Mouse (Mus musculus) megakaryocyte, embryonic 14.5 days (primary cell): ENCODE data around the gene Ttc25.

ENCODE experiments used
- FLI1 ChIP-seq: IDR thresholded peaks from 2 replicates; pipeline ENCODE4 v1.6.1; 2012; ENCODE audit warnings: low read length, inconsistent platforms, mixed read lengths
- GATA1 ChIP-seq: IDR thresholded peaks from 3 replicates; pipeline ENCODE4 v1.6.1; 2012; ENCODE audit warnings: mixed read lengths, low read length, inconsistent platforms, borderline replicate concordance

DNA sequence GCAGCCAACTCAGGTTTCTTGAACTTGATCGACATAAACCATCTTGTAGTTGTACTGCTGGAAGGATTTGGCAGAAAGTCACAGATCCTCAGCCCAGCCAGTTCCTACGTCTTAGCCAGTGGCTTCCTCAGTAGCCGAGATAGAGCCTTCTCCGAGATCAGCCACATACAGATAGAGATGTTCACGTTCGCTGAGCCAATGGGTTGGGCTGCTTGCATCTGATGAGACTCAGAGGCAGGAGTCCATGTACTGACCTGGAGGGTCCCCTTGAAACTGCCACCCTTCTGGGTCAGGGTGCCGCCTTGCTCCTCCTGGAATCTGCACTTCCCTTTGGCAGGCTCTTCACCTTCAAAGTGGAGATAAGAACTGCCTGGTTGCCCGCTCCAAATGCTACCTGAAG is 4.1 kb downstream of the Ttc25 start:
- no peak for TF ChIP-seq GATA1
- TF ChIP-seq FLI1 = no peak
